Mouse (Mus musculus) E14TG2a.4 (cell line): Measurements from ENCODE around the gene Glud1.

Source experiments
- CTCF ChIP-seq: conservative IDR thresholded peaks from 2 replicates; pipeline ENCODE4 v1.5.1; 2014; ENCODE audit warnings: low read length
- NANOG ChIP-seq: IDR thresholded peaks from 2 replicates; pipeline ENCODE4 v1.6.1; 2014; ENCODE audit warnings: borderline replicate concordance, low read length, mixed read lengths

GRCm38 (mm10) chr14:34357671-34358455 lies 47.3 kb downstream of the Glud1 start:
- TF ChIP-seq CTCF: no peak
- TF ChIP-seq NANOG: no peak
